Mouse (Mus musculus) frontal cortex, postnatal 10 days (tissue): Measurements from ENCODE around the gene Plekha6.
A peak's percentile ranks its signal among the peaks of the same experiment; 100 is the strongest.

Source experiments
- DNase-seq, 2 experiments: peaks; one replicate each; pipeline ENCODE4 v3.0.0; 2022; ENCODE audit warnings: low spot score in 2 of 2, mixed read lengths in 1 of 2

The Plekha6 gene

DNA sequence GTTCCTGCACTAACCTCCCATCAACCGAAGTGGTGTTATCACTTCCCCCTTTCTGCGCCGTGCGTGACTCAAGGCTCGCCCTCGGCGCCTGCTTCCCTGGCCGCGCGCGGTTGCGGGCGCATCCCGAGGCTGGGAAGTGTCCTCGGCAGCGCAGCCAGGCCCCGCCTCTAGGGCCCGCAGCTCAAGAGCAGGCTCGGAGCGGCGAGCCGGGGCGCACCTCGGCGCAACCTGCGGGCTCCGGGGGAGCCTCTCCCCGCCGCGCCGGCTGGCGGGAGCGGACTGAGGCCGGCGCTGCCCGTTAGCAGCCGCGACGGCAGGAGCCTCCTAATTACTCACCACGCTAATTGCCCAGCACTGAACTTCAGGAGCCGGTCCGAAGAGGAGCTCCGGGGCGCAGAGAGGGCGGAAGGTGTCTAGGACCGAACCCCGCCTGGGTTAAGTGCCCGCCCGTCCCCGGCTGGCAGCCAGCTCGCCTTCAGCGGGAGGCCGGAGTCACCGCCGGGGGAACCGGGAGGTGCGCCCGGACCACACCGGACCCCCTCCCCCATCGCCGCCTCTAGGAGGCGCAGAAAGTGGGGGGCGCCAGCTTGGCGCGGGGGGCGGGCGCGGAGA is at the start of gene Plekha6:
Gene Plekha6, plus strand, starts transcription at position 391 of the 612 bp plus-strand sequence.
- DNase-seq = no peak

DNA sequence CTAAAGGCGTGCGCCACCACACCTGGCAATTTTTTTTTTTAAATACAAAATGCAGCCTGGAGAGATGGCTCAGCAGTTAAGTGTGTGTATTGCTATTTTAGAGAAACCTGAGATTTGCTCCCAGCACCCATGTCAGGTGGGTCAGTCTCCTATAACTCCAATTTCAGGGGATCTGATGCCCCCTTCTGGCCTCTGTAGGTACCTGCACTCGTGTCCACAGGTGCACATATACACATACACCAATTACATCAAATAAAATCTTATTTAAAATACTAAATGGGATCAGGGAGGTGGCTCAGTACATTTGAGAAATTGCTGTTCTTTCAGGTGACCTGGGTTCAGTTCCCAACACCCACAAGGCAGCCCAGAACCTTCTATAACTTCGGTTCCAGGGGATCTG is 47.9 kb upstream of the Plekha6 start:
- no peak for DNase-seq

DNA sequence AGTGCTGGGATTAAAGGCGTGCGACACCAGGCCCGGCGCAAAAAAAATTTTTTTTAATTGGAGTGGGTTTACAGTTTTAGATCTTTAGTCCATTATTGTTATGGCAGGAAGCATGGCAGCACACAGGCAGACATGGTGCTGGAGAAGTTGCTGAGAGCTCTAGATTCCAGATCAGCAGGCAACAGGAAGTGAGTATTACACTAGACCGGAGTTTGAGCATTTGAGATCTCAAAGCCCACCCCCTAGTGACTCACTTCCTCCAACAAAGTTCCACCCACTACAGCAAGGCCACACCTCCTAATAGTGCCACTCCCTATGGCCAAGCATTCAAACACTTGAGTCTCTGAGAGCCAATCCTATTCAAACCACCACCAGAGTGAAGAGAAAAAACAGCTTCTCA is 45.9 kb upstream of the Plekha6 start:
- DNase-seq = no peak

DNA sequence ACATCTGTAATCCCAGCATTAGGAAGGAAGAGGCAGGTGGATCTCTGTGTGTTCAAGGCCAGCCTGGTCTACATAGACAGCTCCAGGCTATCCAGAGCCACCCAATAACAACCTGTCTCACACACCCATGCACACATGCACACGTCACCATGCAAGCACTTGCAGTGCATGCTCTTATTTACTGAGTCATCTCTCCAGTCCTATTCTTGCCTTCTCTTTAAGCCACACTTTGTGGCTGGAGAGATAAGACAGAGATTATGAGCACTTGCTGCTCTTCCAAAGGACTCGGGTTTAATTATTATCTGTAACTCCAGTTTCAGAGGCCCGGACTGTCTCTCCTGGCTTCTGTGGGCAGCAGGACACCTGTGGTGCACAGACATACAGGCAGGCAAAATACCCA is 45.2 kb upstream of the Plekha6 start:
- DNase-seq = no peak

DNA sequence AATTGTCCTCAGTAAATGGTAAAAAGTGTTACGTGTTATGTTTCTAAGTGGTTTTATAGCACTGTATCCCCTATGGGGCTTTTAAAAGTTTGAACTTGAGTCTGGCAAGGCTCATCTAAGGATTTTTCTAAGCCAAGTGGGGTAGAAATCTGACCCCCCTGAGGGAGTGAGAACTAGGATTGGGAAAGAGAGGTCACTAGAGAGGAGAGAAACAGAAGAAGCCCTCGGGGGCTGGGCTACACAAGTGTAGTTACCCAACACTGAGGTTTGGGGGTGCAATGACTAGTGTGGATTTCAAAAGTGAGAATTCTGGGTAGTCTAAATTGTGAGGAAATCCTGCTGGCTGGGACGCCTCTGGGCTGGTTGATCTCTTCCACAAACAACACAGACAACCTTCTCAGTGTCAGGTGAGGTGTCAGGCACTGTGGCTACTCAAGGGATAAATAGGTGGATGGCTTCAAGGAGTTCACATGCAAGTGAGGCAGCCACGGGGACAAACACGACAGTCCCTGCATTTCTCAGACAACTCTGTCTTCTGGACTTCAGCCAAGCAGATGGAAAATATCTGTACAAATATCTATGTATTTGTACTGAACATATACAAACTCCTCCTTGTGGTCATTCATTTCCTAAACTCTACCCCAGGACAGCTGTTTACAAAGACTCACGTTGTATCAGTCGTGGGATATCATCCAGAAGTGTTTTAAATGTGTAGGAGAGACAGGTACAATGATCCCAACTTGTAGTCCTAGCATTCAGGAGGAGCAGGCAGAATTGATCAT is 43.9 kb upstream of the Plekha6 start:
- no peak for DNase-seq

DNA sequence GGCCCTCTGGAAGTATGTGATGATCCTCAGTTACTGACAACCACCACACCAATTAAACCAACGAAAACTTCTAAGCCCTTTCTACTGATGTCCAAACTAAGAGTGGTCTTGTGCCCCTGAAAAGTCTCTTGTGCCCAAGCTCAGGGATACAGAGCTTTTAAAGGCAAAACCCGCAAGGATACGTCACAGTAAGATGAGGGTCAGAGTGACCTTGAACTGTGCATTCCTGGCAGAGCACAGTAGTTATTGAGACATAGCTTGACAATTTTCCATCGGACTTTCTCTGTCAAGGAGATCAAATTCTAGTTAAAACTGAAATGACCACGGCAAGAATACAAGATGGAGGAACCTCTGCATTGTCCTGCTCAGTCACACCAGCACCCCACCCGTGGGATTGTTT is 42.8 kb upstream of the Plekha6 start:
- no peak for DNase-seq

DNA sequence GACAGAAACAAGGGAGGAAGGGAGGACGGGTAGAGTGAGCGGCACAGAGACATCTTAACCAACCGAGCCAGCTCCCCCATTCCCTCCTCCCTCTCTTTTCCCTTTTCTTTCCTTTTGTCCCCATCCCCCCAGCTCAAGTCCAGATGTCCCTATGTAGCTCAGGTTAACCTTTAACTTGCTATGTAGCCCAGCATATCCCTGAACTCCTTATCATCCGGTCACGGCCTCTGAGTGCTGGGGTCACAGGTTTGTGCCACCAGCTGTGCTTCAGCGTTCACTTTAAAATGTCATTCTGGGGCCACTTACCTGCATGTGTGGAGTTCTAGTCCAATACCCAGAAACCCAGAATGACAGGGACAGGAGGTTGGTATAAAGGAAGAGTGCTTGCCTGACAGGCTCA is 39.9 kb upstream of the Plekha6 start:
- DNase-seq = no peak

DNA sequence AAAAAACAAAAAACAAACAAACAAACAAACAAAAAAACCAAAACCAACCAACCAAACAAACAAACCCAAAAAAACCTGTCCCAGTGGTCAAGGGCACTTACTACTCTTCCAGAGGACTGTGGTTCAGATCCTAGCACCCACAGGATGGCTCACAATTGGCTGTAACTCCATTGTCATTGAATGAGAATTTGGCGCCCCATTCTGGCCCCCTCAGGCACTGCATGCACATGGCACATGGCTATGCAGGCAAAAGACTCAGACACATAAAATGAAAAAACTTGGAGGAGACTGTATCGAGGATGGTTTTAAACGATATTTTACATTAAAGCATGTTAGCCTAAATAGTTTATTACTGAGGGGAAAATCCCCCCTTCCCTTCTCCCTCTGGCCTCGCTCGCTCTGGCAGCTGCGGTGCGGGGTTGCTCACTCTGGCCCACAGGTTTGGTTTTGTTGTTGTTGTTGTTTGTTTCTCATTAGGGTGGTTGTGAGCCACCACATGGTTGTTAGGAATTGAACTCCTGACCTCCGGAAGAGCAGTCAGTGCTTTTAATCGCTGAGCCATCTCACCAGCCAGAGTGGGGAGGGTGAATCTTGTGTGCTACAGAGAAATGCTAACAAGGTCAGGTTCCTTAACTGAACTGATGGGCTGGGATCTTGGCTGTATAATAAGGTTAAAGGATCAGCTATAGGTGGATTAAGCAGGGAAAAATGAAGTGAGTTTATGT is 38.2 kb upstream of the Plekha6 start:
- DNase-seq = no peak

DNA sequence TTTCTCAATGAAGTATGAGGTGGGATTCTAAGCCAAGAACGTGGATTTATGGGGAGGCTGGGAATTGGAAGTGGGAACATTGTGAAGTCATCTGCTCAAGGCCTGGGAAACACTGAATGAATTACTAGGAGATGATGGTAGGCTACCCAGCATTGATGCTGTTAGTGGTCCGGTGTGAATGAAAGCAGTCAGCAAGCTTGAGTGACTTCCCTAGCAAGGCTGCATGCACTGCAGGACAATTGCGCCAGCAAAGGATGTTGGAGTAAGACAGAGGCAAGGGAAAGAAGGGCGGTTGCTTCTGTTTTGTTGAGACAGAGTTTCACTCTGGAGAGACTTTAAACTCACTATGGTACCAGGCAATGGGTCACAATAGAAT is 37.7 kb upstream of the Plekha6 start:
- no peak for DNase-seq

DNA sequence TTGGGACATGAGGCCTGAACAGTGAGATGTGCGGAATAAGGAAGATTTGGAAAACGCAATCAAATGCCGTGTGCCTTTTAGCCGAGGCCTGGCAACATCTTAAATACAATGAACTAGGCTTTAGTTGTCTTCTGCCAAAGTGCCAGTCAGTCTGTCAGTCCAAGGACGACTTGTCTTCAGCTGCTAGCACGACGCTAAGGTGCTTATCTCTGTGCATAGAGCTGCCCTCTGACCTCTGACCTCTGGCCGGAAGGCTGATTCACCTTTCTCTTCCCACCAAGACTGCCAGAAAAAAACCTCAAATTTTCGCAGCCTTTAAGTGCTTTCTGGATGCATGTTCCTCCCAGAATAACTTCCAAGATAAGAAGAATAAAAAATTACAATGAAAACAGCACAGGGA is 36.7 kb upstream of the Plekha6 start:
- no peak for DNase-seq

DNA sequence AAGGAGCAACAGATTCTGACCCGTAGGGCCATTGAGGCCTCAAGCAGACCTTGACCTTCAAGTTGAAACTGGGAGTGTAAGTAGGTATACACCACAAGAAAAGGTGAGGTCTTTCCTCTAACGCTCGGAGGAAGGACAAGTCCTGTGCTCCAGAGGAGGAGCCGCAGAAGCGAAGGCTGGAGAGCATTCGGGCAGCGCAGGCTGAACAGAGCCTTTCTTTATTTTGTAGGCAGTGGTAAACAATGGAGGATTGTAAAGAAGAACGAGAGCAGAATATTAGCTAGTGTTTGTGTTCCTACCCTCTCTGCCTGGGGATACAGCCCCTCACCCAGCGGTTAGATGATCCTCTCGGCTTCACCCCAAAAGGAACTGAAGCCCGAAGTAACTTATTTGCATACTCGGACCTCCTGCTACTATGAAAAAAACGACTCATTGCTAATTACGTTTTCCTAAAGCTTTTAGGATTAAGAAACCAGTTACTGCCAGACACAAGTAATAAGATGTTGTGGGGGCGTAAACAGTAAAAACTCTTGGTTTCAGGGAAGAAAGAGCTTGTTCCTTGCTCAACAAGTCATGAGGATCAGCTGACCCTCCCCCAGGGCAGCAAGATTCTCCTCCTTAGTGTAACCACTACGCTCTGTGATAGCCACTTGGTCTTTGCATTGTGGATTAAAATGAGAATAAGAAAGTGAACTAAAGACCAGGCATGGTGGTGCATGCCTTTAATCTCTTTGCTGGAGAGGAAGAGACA is 34.4 kb upstream of the Plekha6 start:
- DNase-seq = no peak

DNA sequence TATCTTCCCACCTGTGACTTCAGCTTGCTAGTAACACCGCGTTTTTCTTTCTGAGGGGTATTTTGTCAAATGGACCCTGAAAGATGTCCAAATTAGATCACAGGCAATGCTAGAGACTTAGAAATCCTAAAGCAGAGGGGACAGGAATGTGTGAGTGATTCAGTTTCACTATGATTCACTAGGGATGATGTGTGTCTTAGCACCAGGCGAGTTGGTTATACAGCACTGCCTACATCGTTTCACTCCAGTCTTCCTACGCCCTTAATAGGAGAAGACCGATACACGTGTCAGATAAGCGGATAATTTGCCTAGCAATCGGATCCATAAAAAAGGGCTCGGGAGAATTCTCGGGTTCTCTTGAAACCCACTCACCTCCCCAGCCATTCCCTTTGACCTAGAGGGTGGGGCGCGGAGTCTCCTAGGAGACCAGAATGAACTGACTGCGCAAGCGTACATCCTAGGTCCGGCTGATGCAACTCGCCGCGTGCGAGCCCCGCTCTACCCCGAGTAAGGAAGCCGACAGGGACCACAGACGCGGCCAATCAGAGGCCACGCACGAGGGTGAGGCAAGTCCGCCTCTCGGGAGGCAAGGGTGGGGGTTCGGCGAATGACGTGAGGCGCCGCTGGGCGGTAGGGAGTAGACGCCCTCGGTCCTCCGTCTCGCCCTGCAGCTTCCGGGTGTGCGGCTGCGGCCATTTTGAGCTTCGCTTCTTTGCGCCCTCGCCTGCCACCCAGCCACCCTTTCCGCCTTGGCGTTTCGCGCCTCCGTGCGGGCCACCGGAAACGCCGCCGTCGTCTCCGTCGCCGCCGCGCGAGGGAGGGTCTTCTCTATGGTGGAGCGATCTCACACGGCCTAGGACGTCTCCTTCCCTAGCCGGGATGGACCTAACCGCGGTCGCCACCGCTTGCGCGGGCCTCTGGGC is 33.1 kb upstream of the Plekha6 start, which contains the start of gene Ppp1r15b:
Gene Ppp1r15b, plus strand, starts transcription at position 506 of the 923 bp plus-strand sequence.
- peak; percentile 99 for DNase-seq

DNA sequence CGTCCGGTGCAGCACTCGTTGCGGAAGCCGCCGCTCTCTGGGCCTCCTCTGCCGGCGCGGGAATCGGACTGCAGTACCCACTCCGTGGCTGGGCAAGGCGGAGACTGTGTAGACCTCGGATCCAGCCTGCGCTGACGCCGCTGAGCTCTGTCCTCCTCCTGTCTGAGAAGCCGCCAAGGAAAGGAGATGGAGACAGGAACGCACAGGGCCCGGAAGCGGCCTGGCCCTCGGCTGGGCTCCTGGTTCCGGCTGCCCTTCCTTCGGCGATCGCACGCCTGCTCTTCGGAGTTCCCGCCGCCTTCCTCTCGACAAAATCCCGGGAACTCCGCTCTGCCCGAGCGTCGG is 32.5 kb upstream of the Plekha6 start:
- DNase-seq = no peak

DNA sequence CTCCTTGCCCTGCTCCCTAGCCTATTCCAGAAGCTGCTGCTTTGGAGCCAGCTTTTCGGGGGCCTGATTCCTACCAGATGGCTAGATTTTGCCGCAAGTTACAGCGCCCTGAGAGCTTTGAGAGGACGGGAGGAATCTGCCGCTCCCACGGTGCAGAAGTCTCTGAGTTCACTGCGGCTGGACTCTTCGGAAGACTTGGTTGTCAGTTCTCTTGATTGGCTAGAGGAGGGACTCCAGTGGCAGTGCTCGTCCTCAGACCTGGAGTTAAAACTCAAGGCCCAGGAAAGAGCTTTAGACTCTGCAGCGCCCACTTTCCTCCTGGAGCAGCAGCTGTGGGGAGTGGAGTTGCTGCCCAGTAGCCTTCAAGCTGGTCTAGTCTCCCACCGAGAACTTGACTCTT is 32.1 kb upstream of the Plekha6 start:
- peak in 1 of 2 experiments; percentile 16 for DNase-seq

DNA sequence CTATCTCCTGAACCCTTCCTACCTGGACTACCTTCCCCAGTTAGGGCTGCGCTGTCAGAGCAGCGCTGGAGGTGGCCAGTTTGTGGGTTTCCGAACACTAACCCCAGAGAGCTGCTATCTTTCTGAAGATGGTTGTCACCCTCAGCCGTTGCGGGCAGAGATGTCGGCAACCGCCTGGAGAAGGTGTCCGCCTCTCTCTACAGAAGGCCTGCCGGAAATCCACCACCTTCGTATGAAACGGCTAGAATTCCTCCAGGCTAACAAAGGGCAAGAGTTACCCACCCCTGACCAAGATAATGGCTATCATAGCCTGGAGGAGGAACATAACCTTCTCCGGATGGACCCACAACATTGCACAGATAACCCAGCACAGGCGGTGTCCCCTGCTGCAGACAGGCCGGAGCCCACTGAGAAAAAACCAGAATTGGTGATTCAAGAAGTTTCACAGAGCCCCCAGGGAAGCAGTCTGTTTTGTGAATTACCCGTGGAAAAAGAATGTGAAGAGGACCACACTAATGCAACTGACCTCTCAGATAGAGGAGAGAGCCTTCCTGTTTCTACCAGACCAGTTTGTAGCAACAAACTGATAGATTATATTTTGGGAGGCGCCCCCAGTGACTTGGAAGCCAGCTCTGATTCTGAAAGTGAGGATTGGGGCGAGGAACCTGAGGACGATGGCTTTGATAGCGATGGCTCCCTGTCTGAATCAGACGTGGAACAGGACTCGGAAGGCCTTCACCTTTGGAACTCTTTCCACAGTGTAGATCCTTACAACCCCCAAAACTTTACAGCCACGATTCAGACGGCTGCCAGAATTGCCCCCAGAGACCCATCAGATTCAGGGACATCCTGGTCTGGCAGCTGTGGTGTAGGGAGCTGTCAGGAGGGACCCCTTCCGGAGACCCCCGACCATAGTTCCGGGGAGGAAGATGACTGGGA is 31.4 kb upstream of the Plekha6 start:
- DNase-seq = no peak

DNA sequence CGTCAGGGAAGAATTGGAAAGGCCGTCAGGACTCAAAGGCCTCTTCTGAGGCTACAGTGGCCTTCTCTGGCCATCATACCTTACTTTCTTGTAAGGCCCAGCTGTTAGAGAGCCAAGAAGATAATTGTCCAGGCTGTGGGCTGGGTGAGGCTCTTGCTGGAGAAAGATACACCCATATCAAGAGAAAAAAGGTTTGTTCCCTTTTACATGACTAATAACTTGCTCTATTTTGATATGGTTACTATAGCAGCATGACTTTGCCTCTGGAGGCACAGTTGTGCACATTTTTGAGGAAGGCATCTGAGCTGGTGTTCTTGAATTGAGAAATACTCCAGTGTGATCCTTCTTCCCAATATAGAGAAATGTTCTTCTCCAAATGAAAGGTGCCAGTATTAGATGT is 30.6 kb upstream of the Plekha6 start:
- DNase-seq = no peak

DNA sequence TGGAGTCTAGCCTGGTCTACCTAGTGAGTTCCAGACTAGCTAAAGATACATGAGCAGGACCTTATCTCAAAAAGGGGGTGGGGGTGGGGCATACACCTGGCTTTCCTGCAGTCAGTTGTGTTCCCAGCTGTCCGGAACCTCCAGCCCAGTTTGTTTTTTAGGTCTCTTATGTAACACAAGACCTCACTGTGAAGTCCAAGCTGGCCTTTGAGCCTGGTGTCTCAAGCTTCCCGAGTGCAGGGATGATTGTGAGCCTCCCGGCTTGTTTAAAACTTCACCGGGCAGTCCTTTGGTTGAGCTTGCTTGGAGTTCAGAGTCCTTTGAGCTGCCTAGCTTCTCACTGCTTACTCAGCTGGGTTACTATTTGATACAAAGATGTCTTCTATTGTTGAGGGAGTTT is 29.9 kb upstream of the Plekha6 start:
- DNase-seq = no peak

DNA sequence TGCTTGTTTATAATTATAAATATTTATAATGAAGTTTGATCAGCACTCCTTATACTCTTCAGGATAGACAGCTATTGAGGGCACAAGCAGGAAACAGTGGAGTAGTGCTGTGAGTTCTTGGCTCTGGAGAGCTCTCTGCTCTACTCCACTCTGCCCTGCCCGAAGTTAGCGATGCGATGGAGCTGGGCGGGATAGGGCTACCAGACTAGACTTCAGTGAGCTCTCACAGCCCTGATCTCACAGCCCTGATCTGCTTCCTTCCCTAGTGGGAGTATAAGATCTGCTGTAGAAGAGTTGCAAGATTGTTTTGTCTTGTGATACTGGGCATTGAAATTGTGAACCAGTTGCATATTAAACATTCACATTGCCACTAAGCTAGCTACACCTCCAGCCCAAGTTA is 29.1 kb upstream of the Plekha6 start:
- DNase-seq = no peak

DNA sequence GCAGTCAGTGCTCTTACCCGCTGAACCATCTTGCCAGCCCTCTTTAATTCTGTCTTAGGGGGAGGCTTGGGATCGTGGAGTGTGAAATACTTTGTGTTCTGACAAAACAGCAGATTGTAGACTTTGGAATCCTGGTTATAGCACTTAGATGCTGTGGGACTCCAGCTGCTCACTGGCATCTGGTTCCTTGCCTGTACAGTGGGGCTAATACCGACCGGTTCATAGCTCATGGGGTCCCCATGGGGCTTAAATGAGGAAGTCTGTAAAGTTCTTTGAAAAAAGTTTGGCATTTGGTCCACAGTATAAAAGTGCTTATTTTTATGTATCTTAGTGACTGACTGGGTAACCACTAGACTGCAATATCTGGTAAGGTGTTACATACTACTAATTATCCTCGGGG is 28.2 kb upstream of the Plekha6 start:
- DNase-seq = no peak

DNA sequence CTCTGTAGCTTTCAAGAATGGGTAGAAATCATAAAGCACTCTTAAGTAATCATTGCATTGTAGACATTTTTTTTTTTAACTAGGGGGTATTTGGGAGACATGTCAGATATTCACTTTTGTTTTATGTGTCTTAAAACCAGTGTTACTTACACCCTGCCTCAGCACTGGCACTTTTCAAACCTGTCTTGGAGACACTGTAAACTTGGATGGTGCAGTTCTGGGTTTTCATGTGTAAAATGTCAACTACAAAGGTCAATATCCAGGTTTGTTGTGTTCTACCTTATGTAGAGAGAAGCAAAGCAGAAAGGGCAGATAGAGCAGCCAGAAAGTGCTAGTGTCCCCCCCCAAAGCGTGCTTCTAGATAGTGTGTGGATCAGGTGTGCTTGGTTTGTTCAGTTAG is 25.6 kb upstream of the Plekha6 start:
- DNase-seq = no peak
